Mouse (Mus musculus) ovary, adult 18-20 months (tissue): ENCODE results near the gene Snrpd3.

Experiments
- DNase-seq: peaks from one replicate; pipeline ENCODE4 v3.0.0; 2022; ENCODE audit warnings: low spot score, mixed read lengths

Gene Snrpd3

GRCm38 (mm10) chr10:75568029-75568428 is 50.7 kb downstream of the Snrpd3 start:
- DNase-seq: no peak

- DNase-seq: no peak
Observed at GRCm38 (mm10) chr10:75568441-75568840, 51.1 kb downstream of the Snrpd3 start.

GRCm38 (mm10) chr10:75568851-75569250 is 51.5 kb downstream of the Snrpd3 start:
- DNase-seq: no peak

- DNase-seq: no peak
Observed at GRCm38 (mm10) chr10:75570981-75571657, 53.8 kb downstream of the Snrpd3 start.

- no peak for DNase-seq
Observed at GRCm38 (mm10) chr10:75571937-75572336, 54.6 kb downstream of the Snrpd3 start.

- DNase-seq: no peak
Observed at GRCm38 (mm10) chr10:75573181-75573580, 55.8 kb downstream of the Snrpd3 start.

- DNase-seq: no peak
Observed at GRCm38 (mm10) chr10:75573965-75574364, 56.6 kb downstream of the Snrpd3 start.

- DNase-seq: no peak
Observed at GRCm38 (mm10) chr10:75579129-75579528, 61.8 kb downstream of the Snrpd3 start.

- peak; percentile 70 for DNase-seq
Observed at GRCm38 (mm10) chr10:75585876-75586552, 68.7 kb downstream of the Snrpd3 start.

- DNase-seq: no peak
Observed at GRCm38 (mm10) chr10:75586553-75586879, 69.2 kb downstream of the Snrpd3 start.
